Comparison of ENCODE assay signal across 8 mouse cellular contexts in genomic region chr1:152815265-152815701, GRCm38 (mm10). TPM values are rescaled to one million over a fixed set of nuclear protein-coding genes. Genes with fewer than 3 reads are reported as not detected.
A peak's percentile ranks its signal among the peaks of the same experiment; 100 is the strongest.
DNase-seq lines count a peak whose midpoint lies in the region; ATAC-seq lines count a peak whose summit lies in the region.

No protein-coding gene starts in this region.

- H3K36me3 ChIP-seq in liver, embryonic 15.5 days (replicated peaks) = no peaks in the 10 kb centered on the region
- no peaks in the 10 kb centered on the region for H3K36me3 ChIP-seq in neural tube, embryonic 12.5 days

- H3K27me3 ChIP-seq in liver, embryonic 15.5 days = no peaks in the 10 kb centered on the region
- H3K27me3 ChIP-seq in neural tube, embryonic 12.5 days (replicated peaks) = no peaks in the 10 kb centered on the region

- peak; percentile 59 for DNase-seq in adrenal gland, postnatal 10 days
- no peak for DNase-seq in adrenal gland, postnatal 25 days
- peak; percentile 35 for DNase-seq in A20 (ENCODE audit: low read depth, low spot score)
- peak; percentile 64 for DNase-seq in embryo, embryonic 10.5 days (ENCODE audit: low spot score)
- DNase-seq in layer of hippocampus, adult 9-10 months (ENCODE audit: low spot score) = no peak

- H3K27ac ChIP-seq in liver, embryonic 15.5 days (replicated peaks) = no peak overlapping the region
- no peak overlapping the region for H3K27ac ChIP-seq in neural tube, embryonic 12.5 days

- no peaks in the 10 kb centered on the region for H3K9me3 ChIP-seq in liver, embryonic 15.5 days (replicated peaks)
- H3K9me3 ChIP-seq in neural tube, embryonic 12.5 days = no peaks in the 10 kb centered on the region

- no peak overlapping the region for H3K9ac ChIP-seq in liver, embryonic 15.5 days
- no peak overlapping the region for H3K9ac ChIP-seq in neural tube, embryonic 12.5 days

- H3K4me1 ChIP-seq in liver, embryonic 15.5 days (replicated peaks) = peaks cover 9% of the 10 kb centered on the region; the same call in 1 of the 2 replicates
- H3K4me1 ChIP-seq in neural tube, embryonic 12.5 days = peaks cover 37% of the 10 kb centered on the region

- no peak overlapping the region for H3K4me2 ChIP-seq in liver, embryonic 15.5 days
- no peak overlapping the region for H3K4me2 ChIP-seq in neural tube, embryonic 12.5 days (replicated peaks)

- H3K4me3 ChIP-seq in liver, embryonic 15.5 days (replicated peaks) = no peak overlapping the region
- H3K4me3 ChIP-seq in neural tube, embryonic 12.5 days = no peak overlapping the region

- WGBS in liver, embryonic 15.5 days (ENCODE audit: insufficient replicate concordance) = 51% methylated on average over 7 of the region's 7 CpGs
- 30% methylated on average over 7 of the region's 7 CpGs for WGBS in neural tube, embryonic 12.5 days

- peak; percentile 36 to 50; a peak in 2 of 4 replicates for ATAC-seq in hematopoietic stem cell, adult 5-6 weeks (replicated peaks in 1 of 2; ENCODE audit: insufficient read depth in 1 of 2, low FRiP score in 2 of 2, low TSS enrichment in 1 of 2, low read depth in 1 of 2, poor library complexity in 2 of 2, severe bottlenecking in 2 of 2)
- ATAC-seq in liver, embryonic 15.5 days (ENCODE audit: insufficient read depth) = 0 out of 2 replicates have a peak, but pooled peaks have one; percentile 40
- peak; percentile 73 for ATAC-seq in neural tube, embryonic 12.5 days (ENCODE audit: low FRiP score, low read depth)

RNA-seq across cellular contexts. Expression of gene Ncf2, which starts 15.3 kb away (rescaled TPM):
- total RNA-seq in adrenal gland, postnatal 10 days (2021) = 1 to 10 TPM; 5.1 to 7.8 TPM
- 4.0 and 4.2 TPM in 2 replicates for total RNA-seq in adrenal gland, postnatal 25 days (2021)
- total RNA-seq in hematopoietic stem cell, adult 5-6 weeks (2017) = 104 and 105 TPM in 2 replicates
- polyA plus RNA-seq in liver, embryonic 15.5 days (2015; fragmentation: Nextera tagmentation; extraction: Ambion mirVana) = 11.2 and 11.7 TPM in 2 replicates
- polyA plus RNA-seq in neural tube, embryonic 12.5 days (2016; fragmentation: Nextera tagmentation; extraction: Ambion mirVana) = 3.0 and 4.0 TPM in 2 replicates

RNA-seq across cellular contexts. Expression of gene Arpc5, which starts 48.9 kb away (rescaled TPM):
- 100 to 1,000 TPM; 106 to 107 TPM for total RNA-seq in adrenal gland, postnatal 10 days (2021)
- 111 and 124 TPM in 2 replicates for total RNA-seq in adrenal gland, postnatal 25 days (2021)
- total RNA-seq in hematopoietic stem cell, adult 5-6 weeks (2017) = 129 and 144 TPM in 2 replicates
- polyA plus RNA-seq in liver, embryonic 15.5 days (2015; fragmentation: Nextera tagmentation; extraction: Ambion mirVana) = 138 and 146 TPM in 2 replicates
- 294 and 320 TPM in 2 replicates for polyA plus RNA-seq in neural tube, embryonic 12.5 days (2016; fragmentation: Nextera tagmentation; extraction: Ambion mirVana)

RNA-seq across cellular contexts. Expression of gene Rgl1, which starts 49.1 kb away (rescaled TPM):
- 10 to 100 TPM; 37.0 to 57.0 TPM for total RNA-seq in adrenal gland, postnatal 10 days (2021)
- 18.2 and 31.1 TPM in 2 replicates for total RNA-seq in adrenal gland, postnatal 25 days (2021)
- 14.3 and 17.0 TPM in 2 replicates for total RNA-seq in hematopoietic stem cell, adult 5-6 weeks (2017)
- polyA plus RNA-seq in liver, embryonic 15.5 days (2015; fragmentation: Nextera tagmentation; extraction: Ambion mirVana) = 13.0 and 13.1 TPM in 2 replicates
- polyA plus RNA-seq in neural tube, embryonic 12.5 days (2016; fragmentation: Nextera tagmentation; extraction: Ambion mirVana) = 22.7 and 24.8 TPM in 2 replicates

Comparison
In these comparisons a context has a peak if more than half of its experiments do, and no peak if none do; other contexts are left out.
1. DNase-seq: peak in adrenal gland, postnatal 10 days (single experiment), A20 (single experiment) and embryo, embryonic 10.5 days (single experiment); none in adrenal gland, postnatal 25 days (single experiment) and layer of hippocampus, adult 9-10 months (single experiment).
2. RNA of gene Ncf2, which starts 15.3 kb away (total RNA-seq): 104 to 105 TPM in hematopoietic stem cell, adult 5-6 weeks; 5.1 to 7.8 TPM in adrenal gland, postnatal 10 days and 4.0 to 4.2 TPM in adrenal gland, postnatal 25 days; every median in the first group is over 10 times any median in the second.
3. Peak in every context shown above with its lines, with median percentiles within 50 percentile points of each other: ATAC-seq.